12 mouse cellular contexts compared by ENCODE assay signal in genomic region chr13:92490817-92491216, GRCm38 (mm10). TPM values are rescaled to one million over a fixed set of nuclear protein-coding genes. Genes with fewer than 3 reads are reported as not detected.
DNase-seq lines count a peak whose midpoint lies in the region; ATAC-seq and TF ChIP-seq lines count a peak whose summit lies in the region.
"Had no signal": no experiment of that assay in that cellular context is flagged by ENCODE, and none has a peak within 500 bp of the region (broad histone marks: within the 10 kb centered on the region; RNA-seq: fewer than 3 reads in every experiment).

No protein-coding gene starts in this region.

- H3K4me1 ChIP-seq in lung, adult 2 months (ENCODE audit: control insufficient read depth, insufficient read depth, low read length), result no peaks in the 10 kb centered on the region
- H3K4me1 ChIP-seq: forebrain, embryonic 10.5 days; heart, embryonic 10.5 days; neural tube, embryonic 12.5 days had no signal

- TF ChIP-seq POLR2A in lung, adult 2 months (IDR thresholded peaks at IDR 0.05; ENCODE audit: borderline replicate concordance, extremely low read depth, low read depth, low read length), result no peak

- WGBS in lung, adult 2 months, result 58% methylated on average over 4 of the region's 4 CpGs

- peak; percentile 31; the same call in 1 of the 2 replicates for ATAC-seq in frontal cortex, adult (ENCODE audit: low TSS enrichment)
- ATAC-seq: Patski had no signal

- no peak overlapping the region for H3K4me3 ChIP-seq in lung, adult 2 months (replicated peaks; ENCODE audit: extremely low read depth, low read depth, low read length)
- H3K4me3 ChIP-seq: forebrain, embryonic 10.5 days; heart, embryonic 10.5 days; neural tube, embryonic 12.5 days had no signal

- no peak for DNase-seq in frontal cortex, adult 2 months (ENCODE audit: extremely low spot score in 1 of 2, low spot score in 1 of 2)
- DNase-seq in lung, postnatal 10 days, result peak; percentile 18
- DNase-seq in lung, adult 2 months, result no peak
- DNase-seq in adrenal gland, postnatal 14 days, result peak; percentile 40
- DNase-seq in kidney, postnatal 14 days, result peak; percentile 49
- no peak for DNase-seq in heart, adult 8-10 months (ENCODE audit: low spot score)
- DNase-seq in urinary bladder, postnatal 4 days (ENCODE audit: low spot score in 2 of 2), result no peak

- no peak for TF ChIP-seq CTCF in lung, adult 2 months (IDR thresholded peaks at IDR 0.05; ENCODE audit: insufficient read depth, low read length)

RNA-seq across cellular contexts. Expression of gene Fam151b, which starts 7.0 kb away (rescaled TPM):
- polyA plus RNA-seq in frontal cortex, adult 2 months (2012; rRNA removed), result 9.7 and 12.1 TPM in 2 replicates
- 3.4 and 4.1 TPM in 2 replicates for polyA plus RNA-seq in lung, adult 2 months (2012; rRNA removed)
- 4.6 and 6.0 TPM in 2 replicates for total RNA-seq in adrenal gland, postnatal 14 days (2021)
- total RNA-seq in heart, adult 8-10 months (2022), result 1 to 10 TPM; 2.1 to 2.5 (median 2.1) TPM
- polyA plus RNA-seq: heart, embryonic 10.5 days; neural tube, embryonic 12.5 days had no signal

RNA-seq across cellular contexts. Expression of gene Zfyve16, which starts 39.9 kb away (rescaled TPM):
- polyA plus RNA-seq in frontal cortex, adult 2 months (2012; rRNA removed), result 13.0 and 14.4 TPM in 2 replicates
- 3.1 and 5.1 TPM in 2 replicates for polyA plus RNA-seq in lung, adult 2 months (2012; rRNA removed)
- total RNA-seq in adrenal gland, postnatal 14 days (2021), result 19.9 and 20.7 TPM in 2 replicates
- total RNA-seq in heart, adult 8-10 months (2022), result 10 to 100 TPM; 12.0 to 14.9 (median 12.5) TPM

Comparison
In these comparisons a context has a peak if more than half of its experiments do, and no peak if none do; other contexts are left out.
1. DNase-seq: peak in lung, postnatal 10 days (single experiment), adrenal gland, postnatal 14 days (single experiment) and kidney, postnatal 14 days (single experiment); none in frontal cortex, adult 2 months (0 of 2), lung, adult 2 months (single experiment), heart, adult 8-10 months (single experiment) and urinary bladder, postnatal 4 days (0 of 2).